Mouse (Mus musculus) limb, embryonic 15.5 days (tissue): ENCODE results near the gene Smok2b. TPM values are rescaled to one million over a fixed set of nuclear protein-coding genes. Genes with fewer than 3 reads are reported as not detected.

Experiments
- polyA plus RNA-seq: library from polyadenylated mRNA; unstranded; fragments of >200 nt; fragmentation: Nextera tagmentation; extraction: Ambion mirVana; gene quantifications from 2 replicates; pipeline ENCODE4 v1.2.1, GENCODE M21; 2015

Smok2b gene
- polyA plus RNA-seq, 1 experiment from 2014 or later = not detected

Other genes with a start within 250 kb of the Smok2b start
- gene Wtap, start 236.1 kb upstream of the Smok2b start, polyA plus RNA-seq = 106 and 124 TPM in 2 replicates
- 89.2 and 111 TPM in 2 replicates for gene Sod2, start 223.4 kb upstream of the Smok2b start, polyA plus RNA-seq
- gene Gpr31b, start 178.0 kb upstream of the Smok2b start, polyA plus RNA-seq = 0.22 TPM in 1 of 2 replicates, not detected in the other
- gene Tcp10b, start 169.2 kb upstream of the Smok2b start, polyA plus RNA-seq = 0.10 TPM in 1 of 2 replicates, not detected in the other
- 0.08 and 0.14 TPM in 2 replicates for gene Unc93a, start 98.4 kb upstream of the Smok2b start, polyA plus RNA-seq
- gene Smok2a, start 9.1 kb upstream of the Smok2b start, polyA plus RNA-seq = not detected in 2 replicates
- gene Tcp10c, start 124.3 kb downstream of the Smok2b start, polyA plus RNA-seq = not detected in 2 replicates